Mouse (Mus musculus) megakaryocyte, embryonic 14.5 days (primary cell): Measurements from ENCODE around the gene Mtfr1l.

Experiments used
- FLI1 ChIP-seq: IDR thresholded peaks from 2 replicates; pipeline ENCODE4 v1.6.1; 2012; ENCODE audit warnings: low read length, inconsistent platforms, mixed read lengths
- GATA1 ChIP-seq: IDR thresholded peaks from 3 replicates; pipeline ENCODE4 v1.6.1; 2012; ENCODE audit warnings: mixed read lengths, low read length, inconsistent platforms, borderline replicate concordance

DNA sequence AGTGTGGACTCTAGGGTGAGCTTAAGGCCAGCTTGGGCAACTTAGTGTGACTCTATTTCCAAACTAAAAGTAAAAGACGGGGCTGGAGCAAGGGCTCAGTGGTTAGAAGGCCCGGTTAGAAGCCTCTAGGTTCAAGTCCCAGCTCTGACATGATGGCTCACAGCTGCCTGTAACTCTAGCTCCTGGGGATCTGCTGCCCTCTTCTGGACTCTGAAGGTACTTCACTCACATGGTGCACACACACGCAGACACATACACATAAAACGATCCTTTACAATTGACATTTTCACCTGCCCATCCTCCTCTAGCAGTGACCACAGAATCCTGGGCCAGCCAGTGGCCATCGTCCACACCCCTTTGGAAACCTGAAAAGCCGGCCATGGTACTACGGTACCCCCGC, 14.7 kb upstream of the Mtfr1l start:
- TF ChIP-seq GATA1: no peak
- TF ChIP-seq FLI1: no peak
